Mouse (Mus musculus): ENCODE measurements around the gene Prrc2a. TPM values are rescaled to one million over a fixed set of nuclear protein-coding genes. Genes with fewer than 3 reads are reported as not detected.

Gene Prrc2a
- polyA plus RNA-seq, 1 experiment from 2014 or later, result 205 TPM

DNA sequence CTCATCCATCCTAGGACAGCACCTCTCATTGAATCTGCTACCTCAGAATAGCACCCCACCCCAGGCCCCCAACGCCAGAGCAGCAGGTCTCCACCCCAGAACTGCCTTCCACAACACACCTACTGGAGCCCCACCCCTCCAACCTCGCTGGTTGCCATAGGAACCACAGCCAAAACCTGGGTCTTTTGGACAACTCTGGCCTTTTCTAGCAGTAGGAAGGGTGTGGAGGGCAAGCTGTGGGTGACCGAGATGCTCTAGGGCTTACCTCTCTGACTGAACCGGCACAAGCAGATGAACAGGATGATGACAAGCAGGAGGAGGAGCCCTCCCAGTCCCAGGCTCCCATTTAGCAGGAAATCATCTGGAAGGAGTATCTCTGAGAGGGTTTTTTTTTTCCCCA, 22.0 kb upstream of the Prrc2a start:
- Histone ChIP-seq H3K9me3 (no peaks in the 10 kb centered on the region), H3K27me3 (replicated peaks; ENCODE audit: low read depth, poor library complexity, severe bottlenecking) (no peaks in the 10 kb centered on the region), H3K27ac (replicated peaks) (peak overlapping the region; percentile 85), H3K4me3 (peak overlapping the region; percentile 60), H3K4me1 (peaks cover 25% of the 10 kb centered on the region), H3K36me3 (replicated peaks) (no peaks in the 10 kb centered on the region)
- peak; percentile 72 for DNase-seq (ENCODE audit: low spot score)
- WGBS, result 3% methylated on average over 4 of the region's 4 CpGs

- H3K4me3 ChIP-seq, result peak overlapping the region; percentile 60
- WGBS, result 2% methylated on average over 18 of the region's 18 CpGs
- no peaks in the 10 kb centered on the region for H3K36me3 ChIP-seq (replicated peaks)
- H3K27ac ChIP-seq (replicated peaks), result peak overlapping the region; percentile 85
- peak; percentile 78 for DNase-seq (ENCODE audit: low spot score)
- no peaks in the 10 kb centered on the region for H3K9me3 ChIP-seq
- no peaks in the 10 kb centered on the region for H3K27me3 ChIP-seq (replicated peaks; ENCODE audit: low read depth, poor library complexity, severe bottlenecking)
- peaks cover 25% of the 10 kb centered on the region for H3K4me1 ChIP-seq
Observed at GRCm38 (mm10) chr17:35185639-35186611, 21.2 kb upstream of the Prrc2a start.

DNA sequence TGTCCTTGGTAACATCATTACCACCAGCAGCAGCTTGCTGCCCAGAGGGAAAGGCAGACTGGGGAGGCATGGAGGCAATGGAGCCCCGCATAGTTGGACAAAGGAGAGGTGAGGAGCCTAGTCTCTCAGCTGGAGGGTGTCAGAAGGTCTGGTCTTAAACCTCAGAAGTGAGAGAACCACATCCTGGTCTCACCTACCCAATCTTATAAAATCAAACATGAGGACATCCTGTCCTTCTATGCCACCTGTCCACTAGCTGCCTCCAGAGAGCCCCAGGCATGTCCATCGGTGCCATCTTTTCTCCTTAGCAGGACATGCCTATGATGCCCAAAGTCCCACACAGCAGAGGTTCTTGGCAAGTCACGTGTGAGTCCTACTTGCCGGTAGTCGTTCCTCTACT, 15.4 kb upstream of the Prrc2a start:
- H3K36me3 ChIP-seq (replicated peaks), result no peaks in the 10 kb centered on the region
- no peak overlapping the region for H3K27ac ChIP-seq (replicated peaks)
- H3K4me1 ChIP-seq, result 0 out of 2 replicates have a peak, but pooled peaks cover 6% of the 10 kb centered on the region
- H3K9me3 ChIP-seq, result no peaks in the 10 kb centered on the region
- no peak for DNase-seq (ENCODE audit: low spot score)
- H3K4me3 ChIP-seq, result no peak overlapping the region
- 89% methylated on average over 5 of the region's 5 CpGs for WGBS
- H3K27me3 ChIP-seq (replicated peaks; ENCODE audit: low read depth, poor library complexity, severe bottlenecking), result no peaks in the 10 kb centered on the region

GRCm38 (mm10) chr17:35178528-35178927, 13.8 kb upstream of the Prrc2a start:
- Histone ChIP-seq H3K9me3 (no peaks in the 10 kb centered on the region), H3K27me3 (replicated peaks; ENCODE audit: low read depth, poor library complexity, severe bottlenecking) (no peaks in the 10 kb centered on the region), H3K36me3 (replicated peaks) (no peaks in the 10 kb centered on the region), H3K4me3 (no peak overlapping the region), H3K4me1 (no peaks in the 10 kb centered on the region), H3K27ac (replicated peaks) (no peak overlapping the region)
- peak; percentile 80 for DNase-seq (ENCODE audit: low spot score)
- 9% methylated on average over 5 of the region's 5 CpGs for WGBS

DNA sequence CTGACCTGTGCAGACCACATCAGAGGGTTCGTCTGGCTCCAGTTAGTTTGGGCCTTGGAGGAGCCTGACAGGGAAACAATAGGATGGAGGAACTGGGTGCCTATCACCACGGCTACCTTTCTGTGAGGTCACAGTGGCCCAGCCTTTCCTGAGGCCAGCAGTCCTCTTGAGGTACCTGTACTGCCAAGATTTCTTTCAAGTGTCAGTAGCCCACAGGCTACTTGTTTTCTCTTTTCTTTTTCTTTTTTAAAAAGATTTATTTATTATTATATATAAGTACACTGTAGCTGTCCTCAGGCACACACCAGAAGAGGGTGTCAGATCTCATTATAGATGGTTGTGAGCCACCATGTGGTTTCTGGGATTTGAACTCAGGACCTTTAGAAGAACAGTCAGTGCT, 11.3 kb upstream of the Prrc2a start, which contains the start of gene Aif1:
Gene Aif1 (minus strand): TSS at position 101 of the 400 bp plus-strand sequence.
- no peak for DNase-seq (ENCODE audit: low spot score)
- 0 out of 2 replicates have a peak within 1 kb of the TSS, but pooled peaks have one; percentile 16 for H3K4me3 ChIP-seq
- H3K9me3 ChIP-seq, result no peaks in the 10 kb centered on the region
- no peaks in the 10 kb centered on the region for H3K4me1 ChIP-seq
- 53% methylated on average over 2 of the region's 2 CpGs for WGBS
- no peak within 1 kb of the TSS for H3K27ac ChIP-seq (replicated peaks)
- no peaks in the 10 kb centered on the region for H3K36me3 ChIP-seq (replicated peaks)
- H3K27me3 ChIP-seq (replicated peaks; ENCODE audit: low read depth, poor library complexity, severe bottlenecking), result no peaks in the 10 kb centered on the region

GRCm38 (mm10) chr17:35175382-35175781, 10.7 kb upstream of the Prrc2a start:
- H3K27me3 ChIP-seq (replicated peaks; ENCODE audit: low read depth, poor library complexity, severe bottlenecking), result no peaks in the 10 kb centered on the region
- H3K27ac ChIP-seq (replicated peaks), result no peak overlapping the region
- 79% methylated on average over 6 of the region's 6 CpGs for WGBS
- DNase-seq (ENCODE audit: low spot score), result no peak
- no peaks in the 10 kb centered on the region for H3K36me3 ChIP-seq (replicated peaks)
- 0 out of 2 replicates have a peak overlapping the region, but pooled peaks have one; percentile 16 for H3K4me3 ChIP-seq
- no peaks in the 10 kb centered on the region for H3K9me3 ChIP-seq
- H3K4me1 ChIP-seq, result no peaks in the 10 kb centered on the region

DNA sequence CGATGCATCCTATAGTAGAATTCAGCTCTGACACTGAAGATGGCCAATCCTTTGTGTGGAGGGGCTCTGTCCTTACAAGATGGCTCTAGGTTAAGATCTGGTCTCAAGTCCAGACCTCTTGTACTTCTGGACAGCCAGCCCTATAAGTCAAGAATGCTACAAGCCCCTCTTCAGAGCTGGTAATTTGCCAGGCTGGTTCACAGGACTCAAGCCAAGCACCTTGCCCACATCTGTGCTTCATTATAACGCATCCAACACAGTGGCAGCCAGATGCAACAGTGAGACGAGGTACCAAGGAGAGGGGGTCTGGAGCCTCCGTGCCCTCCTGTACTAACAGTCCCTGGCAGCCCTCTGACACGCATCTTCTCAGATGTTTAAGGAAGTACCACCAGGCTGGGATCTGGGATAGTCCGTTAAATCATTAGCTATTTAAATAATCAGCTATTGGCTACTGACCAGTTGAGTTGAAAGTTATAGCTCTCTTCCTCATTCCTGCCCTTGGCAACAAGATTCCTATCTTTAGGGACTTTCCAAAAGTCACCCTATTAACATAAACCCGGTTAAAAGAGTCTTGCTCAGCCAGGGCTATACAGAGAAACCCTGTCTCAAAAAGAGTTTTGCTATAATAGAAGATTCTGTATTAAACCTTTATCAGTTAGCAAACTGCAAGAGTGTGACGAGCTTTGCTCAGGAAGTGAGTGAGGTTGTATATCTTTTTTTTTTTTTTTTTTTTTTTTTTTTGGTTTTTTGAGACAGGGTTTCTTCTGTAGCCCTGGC, 9.7 kb upstream of the Prrc2a start:
- Histone ChIP-seq H3K36me3 (replicated peaks) (no peaks in the 10 kb centered on the region), H3K27me3 (replicated peaks; ENCODE audit: low read depth, poor library complexity, severe bottlenecking) (no peaks in the 10 kb centered on the region), H3K9me3 (no peaks in the 10 kb centered on the region), H3K27ac (replicated peaks) (no peak overlapping the region), H3K4me3 (no peak overlapping the region), H3K4me1 (no peaks in the 10 kb centered on the region)
- WGBS, result 67% methylated on average over 8 of the region's 8 CpGs
- DNase-seq (ENCODE audit: low spot score), result no peak

- Histone ChIP-seq H3K4me1 (peaks cover 3% of the 10 kb centered on the region; the same call in 1 of the 2 replicates), H3K9me3 (no peaks in the 10 kb centered on the region), H3K27ac (replicated peaks) (no peak overlapping the region; the same call in 1 of the 2 replicates), H3K4me3 (no peak overlapping the region), H3K36me3 (replicated peaks) (no peaks in the 10 kb centered on the region), H3K27me3 (replicated peaks; ENCODE audit: low read depth, poor library complexity, severe bottlenecking) (no peaks in the 10 kb centered on the region)
- 85% methylated on average over 3 of the region's 3 CpGs for WGBS
- DNase-seq (ENCODE audit: low spot score), result no peak
Observed at GRCm38 (mm10) chr17:35173329-35173728, 8.6 kb upstream of the Prrc2a start.

- H3K27ac ChIP-seq (replicated peaks), result no peak overlapping the region
- 0 out of 2 replicates have a peak overlapping the region, but pooled peaks have one; percentile 13 for H3K4me3 ChIP-seq
- WGBS, result 77% methylated on average over 11 of the region's 11 CpGs
- peaks cover 3% of the 10 kb centered on the region; the same call in 1 of the 2 replicates for H3K4me1 ChIP-seq
- no peaks in the 10 kb centered on the region for H3K36me3 ChIP-seq (replicated peaks)
- no peaks in the 10 kb centered on the region for H3K9me3 ChIP-seq
- no peaks in the 10 kb centered on the region for H3K27me3 ChIP-seq (replicated peaks; ENCODE audit: low read depth, poor library complexity, severe bottlenecking)
- no peak for DNase-seq (ENCODE audit: low spot score)
Observed at GRCm38 (mm10) chr17:35172445-35173234, 7.9 kb upstream of the Prrc2a start.

- DNase-seq (ENCODE audit: low spot score), result no peak
- 23% methylated on average over 4 of the region's 4 CpGs for WGBS
- H3K4me3 ChIP-seq, result no peak overlapping the region
- H3K4me1 ChIP-seq, result peaks cover 12% of the 10 kb centered on the region
- no peaks in the 10 kb centered on the region for H3K9me3 ChIP-seq
- no peak overlapping the region for H3K27ac ChIP-seq (replicated peaks)
- H3K36me3 ChIP-seq (replicated peaks), result no peaks in the 10 kb centered on the region
- H3K27me3 ChIP-seq (replicated peaks; ENCODE audit: low read depth, poor library complexity, severe bottlenecking), result no peaks in the 10 kb centered on the region
Observed at GRCm38 (mm10) chr17:35168541-35169207, 4.0 kb upstream of the Prrc2a start.

DNA sequence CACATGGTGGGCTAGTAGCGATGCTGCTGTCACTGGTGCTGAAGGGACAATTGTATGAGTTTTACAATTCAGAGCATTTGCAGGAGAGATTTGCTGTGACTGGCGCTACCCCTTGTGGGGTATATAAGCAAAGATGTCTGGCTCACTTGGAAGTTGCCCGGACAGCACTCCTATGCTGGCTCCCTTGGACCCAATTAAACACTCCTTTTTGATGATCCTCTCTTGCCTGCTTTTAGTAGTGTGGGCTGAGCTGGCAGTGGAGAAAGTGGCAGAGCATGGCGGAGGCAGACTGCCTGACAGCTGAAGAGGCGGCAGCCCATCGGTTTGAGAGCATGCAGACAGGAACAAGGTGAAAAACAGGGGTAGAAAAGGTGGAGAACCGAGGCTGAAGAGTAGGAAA, 3.1 kb upstream of the Prrc2a start:
- no peak overlapping the region for H3K27ac ChIP-seq (replicated peaks)
- H3K4me1 ChIP-seq, result peaks cover 20% of the 10 kb centered on the region
- peaks cover 2% of the 10 kb centered on the region for H3K36me3 ChIP-seq (replicated peaks)
- no peak overlapping the region for H3K4me3 ChIP-seq
- no peak for DNase-seq (ENCODE audit: low spot score)
- WGBS, result 87% methylated on average over 7 of the region's 7 CpGs
- H3K27me3 ChIP-seq (replicated peaks; ENCODE audit: low read depth, poor library complexity, severe bottlenecking), result no peaks in the 10 kb centered on the region
- no peaks in the 10 kb centered on the region for H3K9me3 ChIP-seq

Data from embryonic facial prominence, embryonic 10.5 days (tissue).